Mouse (Mus musculus): ENCODE measurements around the gene Lhx9.

- TF ChIP-seq CTCF (IDR thresholded peaks at IDR 0.05; ENCODE audit: low read depth, low read length) (no peak), TAL1 (conservative IDR thresholded peaks at IDR 0.05; ENCODE audit: low read depth, low read length) (no peak)
Observed at GRCm38 (mm10) chr1:138784019-138784418, 64.4 kb downstream of the Lhx9 start.

Data from G1E (cell line).